Mouse (Mus musculus) thymus, postnatal 36 days (tissue): ENCODE measurements around the gene Tbx4.

Experiments
- DNase-seq, 2 experiments: peaks; one replicate each; pipeline ENCODE4 v3.0.0; 2022; ENCODE audit warnings: mixed read lengths in 2 of 2

Gene Tbx4

GRCm38 (mm10) chr11:85910133-85910532 lies 23.9 kb downstream of the Tbx4 start:
- no peak for DNase-seq

- DNase-seq = no peak
These were observed 27.3 kb downstream of the Tbx4 start for GRCm38 (mm10) chr11:85913506-85913905.

- DNase-seq = no peak
These were observed 31.1 kb downstream of the Tbx4 start for GRCm38 (mm10) chr11:85917091-85917992.

GRCm38 (mm10) chr11:85917993-85918325 lies 31.7 kb downstream of the Tbx4 start:
- no peak for DNase-seq

- no peak for DNase-seq
These were observed 32.2 kb downstream of the Tbx4 start for GRCm38 (mm10) chr11:85918388-85918940.

- DNase-seq = no peak
These were observed 39.1 kb downstream of the Tbx4 start for GRCm38 (mm10) chr11:85925294-85925743.

- no peak for DNase-seq
These were observed 40.1 kb downstream of the Tbx4 start for GRCm38 (mm10) chr11:85926287-85926764.

- no peak for DNase-seq
These were observed 41.9 kb downstream of the Tbx4 start for GRCm38 (mm10) chr11:85928106-85928505.

GRCm38 (mm10) chr11:85929651-85930050 lies 43.4 kb downstream of the Tbx4 start:
- no peak for DNase-seq

GRCm38 (mm10) chr11:85941785-85942570 lies 55.8 kb downstream of the Tbx4 start:
- no peak for DNase-seq

GRCm38 (mm10) chr11:85948765-85949164 lies 62.5 kb downstream of the Tbx4 start:
- DNase-seq = no peak

- DNase-seq = no peak
These were observed 63.5 kb downstream of the Tbx4 start for GRCm38 (mm10) chr11:85949749-85950148.

- no peak for DNase-seq
These were observed 66.3 kb downstream of the Tbx4 start for GRCm38 (mm10) chr11:85952538-85952937.

- no peak for DNase-seq
These were observed 69.4 kb downstream of the Tbx4 start for GRCm38 (mm10) chr11:85955611-85956010.

GRCm38 (mm10) chr11:85956422-85956821 lies 70.2 kb downstream of the Tbx4 start:
- DNase-seq = no peak

- DNase-seq = no peak
These were observed 70.9 kb downstream of the Tbx4 start for GRCm38 (mm10) chr11:85956950-85957778.

- no peak for DNase-seq
These were observed 73.6 kb downstream of the Tbx4 start for GRCm38 (mm10) chr11:85959837-85960236.

- DNase-seq = no peak
These were observed 74.1 kb downstream of the Tbx4 start for GRCm38 (mm10) chr11:85960273-85960672.

- no peak for DNase-seq
These were observed 75.3 kb downstream of the Tbx4 start for GRCm38 (mm10) chr11:85961498-85961897.
